Mouse (Mus musculus): Measurements from ENCODE around the gene Dusp19.

Dusp19 gene

GRCm38 (mm10) chr2:80616854-80617737, at the start of gene Dusp19, which contains the start of gene Nup35:
TSS of gene Dusp19 (plus strand) at chr2:80617045.
TSS of gene Nup35 (plus strand) at chr2:80617236.
- peak; percentile 91 for DNase-seq (ENCODE audit: extremely low read depth, low read depth)

- no peak for DNase-seq (ENCODE audit: extremely low read depth, low read depth)
Measured at GRCm38 (mm10) chr2:80567411-80567810, 49.4 kb upstream of the Dusp19 start.

- no peak for DNase-seq (ENCODE audit: extremely low read depth, low read depth)
Measured at GRCm38 (mm10) chr2:80570656-80571055, 46.2 kb upstream of the Dusp19 start.

- no peak for DNase-seq (ENCODE audit: extremely low read depth, low read depth)
Measured at GRCm38 (mm10) chr2:80577286-80577685, 39.6 kb upstream of the Dusp19 start.

GRCm38 (mm10) chr2:80579253-80579891, 37.5 kb upstream of the Dusp19 start:
- DNase-seq (ENCODE audit: extremely low read depth, low read depth), result peak; percentile 46

GRCm38 (mm10) chr2:80580311-80580961, 36.4 kb upstream of the Dusp19 start:
- DNase-seq (ENCODE audit: extremely low read depth, low read depth), result no peak

- no peak for DNase-seq (ENCODE audit: extremely low read depth, low read depth)
Measured at GRCm38 (mm10) chr2:80581043-80581711, 35.7 kb upstream of the Dusp19 start, which contains the start of gene Nckap1. TSS of gene Nckap1 (minus strand) at chr2:80581380.

- DNase-seq (ENCODE audit: extremely low read depth, low read depth), result no peak
Measured at GRCm38 (mm10) chr2:80582356-80582755, 34.5 kb upstream of the Dusp19 start.

- no peak for DNase-seq (ENCODE audit: extremely low read depth, low read depth)
Measured at GRCm38 (mm10) chr2:80594215-80594918, 22.5 kb upstream of the Dusp19 start.

- DNase-seq (ENCODE audit: extremely low read depth, low read depth), result no peak
Measured at GRCm38 (mm10) chr2:80596960-80597359, 19.9 kb upstream of the Dusp19 start.

GRCm38 (mm10) chr2:80599850-80600249, 17.0 kb upstream of the Dusp19 start:
- no peak for DNase-seq (ENCODE audit: extremely low read depth, low read depth)

GRCm38 (mm10) chr2:80600611-80601010, 16.2 kb upstream of the Dusp19 start:
- no peak for DNase-seq (ENCODE audit: extremely low read depth, low read depth)

- DNase-seq (ENCODE audit: extremely low read depth, low read depth), result no peak
Measured at GRCm38 (mm10) chr2:80602756-80603155, 14.1 kb upstream of the Dusp19 start.

- no peak for DNase-seq (ENCODE audit: extremely low read depth, low read depth)
Measured at GRCm38 (mm10) chr2:80603771-80604426, 12.9 kb upstream of the Dusp19 start.

- no peak for DNase-seq (ENCODE audit: extremely low read depth, low read depth)
Measured at GRCm38 (mm10) chr2:80612286-80612685, 4.6 kb upstream of the Dusp19 start.

GRCm38 (mm10) chr2:80612796-80613195, 4.0 kb upstream of the Dusp19 start:
- no peak for DNase-seq (ENCODE audit: extremely low read depth, low read depth)

GRCm38 (mm10) chr2:80618991-80619390, 2.1 kb downstream of the Dusp19 start:
- DNase-seq (ENCODE audit: extremely low read depth, low read depth), result no peak

GRCm38 (mm10) chr2:80621921-80622320, 5.1 kb downstream of the Dusp19 start:
- no peak for DNase-seq (ENCODE audit: extremely low read depth, low read depth)

GRCm38 (mm10) chr2:80624523-80624922, 7.7 kb downstream of the Dusp19 start:
- no peak for DNase-seq (ENCODE audit: extremely low read depth, low read depth)

- no peak for DNase-seq (ENCODE audit: extremely low read depth, low read depth)
Measured at GRCm38 (mm10) chr2:80632336-80633026, 15.6 kb downstream of the Dusp19 start.
